Comparison of ENCODE assay signal across 10 mouse cellular contexts in genomic region chr5:138694496-138695167, GRCm38 (mm10). TPM values are rescaled to one million over a fixed set of nuclear protein-coding genes. Genes with fewer than 3 reads are reported as not detected.
A peak's percentile ranks its signal among the peaks of the same experiment; 100 is the strongest.
DNase-seq lines count a peak whose midpoint lies in the region; ATAC-seq and TF ChIP-seq lines count a peak whose summit lies in the region.
"Had no signal": no experiment of that assay in that cellular context is flagged by ENCODE, and none has a peak within 500 bp of the region (broad histone marks: within the 10 kb centered on the region; RNA-seq: fewer than 3 reads in every experiment).

No protein-coding gene starts in this region.

- TF ChIP-seq RAD21 in MEL (IDR thresholded peaks at IDR 0.05; ENCODE audit: low read depth, low read length): no peak

- no peak for TF ChIP-seq CTCF in MEL (IDR thresholded peaks at IDR 0.05 in 2 of 3, conservative IDR thresholded peaks at IDR 0.05 in 1 of 3; ENCODE audit: control insufficient read depth in 1 of 3, insufficient read depth in 1 of 3, low read depth in 2 of 3, low read length in 3 of 3, poor library complexity in 1 of 3, severe bottlenecking in 1 of 3)

- peak; percentile 25 to 56; a peak in 2 of 4 replicates for TF ChIP-seq EP300 in MEL (IDR thresholded peaks at IDR 0.05; ENCODE audit: low read depth in 1 of 2, low read length in 2 of 2)

- 61% methylated on average over 4 of the region's 4 CpGs for WGBS in midbrain, embryonic 15.5 days
- WGBS in hindbrain, embryonic 12.5 days: 63% methylated on average over 4 of the region's 4 CpGs

- peaks cover 0 to 5% of the 10 kb centered on the region in 2 experiments; a peak in 1 of 4 replicates for H3K36me3 ChIP-seq in MEL (ENCODE audit: control insufficient read depth in 1 of 2, insufficient read depth in 2 of 2, low read length in 2 of 2)
- H3K36me3 ChIP-seq in midbrain, embryonic 15.5 days (replicated peaks): no peaks in the 10 kb centered on the region
- no peaks in the 10 kb centered on the region for H3K36me3 ChIP-seq in hindbrain, embryonic 12.5 days
- H3K36me3 ChIP-seq: embryonic facial prominence, embryonic 13.5 days; lung, embryonic 15.5 days had no signal

- no peaks in the 10 kb centered on the region for H3K79me2 ChIP-seq in MEL (ENCODE audit: control insufficient read depth, insufficient read depth, low read length, poor library complexity)

- peaks cover 8 to 10% of the 10 kb centered on the region in 2 experiments for H3K4me1 ChIP-seq in MEL (ENCODE audit: control insufficient read depth in 1 of 2, insufficient read depth in 2 of 2, low read length in 2 of 2)
- H3K4me1 ChIP-seq in midbrain, embryonic 15.5 days: no peaks in the 10 kb centered on the region
- H3K4me1 ChIP-seq in hindbrain, embryonic 12.5 days: 0 out of 2 replicates have a peak, but pooled peaks cover 3% of the 10 kb centered on the region
- H3K4me1 ChIP-seq: embryonic facial prominence, embryonic 13.5 days; lung, embryonic 15.5 days had no signal

- H3K9me3 ChIP-seq in MEL (replicated peaks; ENCODE audit: insufficient read depth, low read length): no peaks in the 10 kb centered on the region
- no peaks in the 10 kb centered on the region for H3K9me3 ChIP-seq in midbrain, embryonic 15.5 days
- no peaks in the 10 kb centered on the region for H3K9me3 ChIP-seq in hindbrain, embryonic 12.5 days (replicated peaks)
- H3K9me3 ChIP-seq: embryonic facial prominence, embryonic 13.5 days; lung, embryonic 15.5 days had no signal

- no peak overlapping the region for H3K4me2 ChIP-seq in midbrain, embryonic 15.5 days
- no peak overlapping the region for H3K4me2 ChIP-seq in hindbrain, embryonic 12.5 days (replicated peaks)
- H3K4me2 ChIP-seq: embryonic facial prominence, embryonic 13.5 days; lung, embryonic 15.5 days had no signal

- no peak for ATAC-seq in midbrain, embryonic 15.5 days (replicated peaks)
- ATAC-seq in hindbrain, embryonic 12.5 days (ENCODE audit: low FRiP score): no peak

- H3K27ac ChIP-seq in MEL (ENCODE audit: control insufficient read depth, low read depth, low read length): no peak overlapping the region; the same call in 1 of the 2 replicates
- no peak overlapping the region for H3K27ac ChIP-seq in midbrain, embryonic 15.5 days
- no peak overlapping the region for H3K27ac ChIP-seq in hindbrain, embryonic 12.5 days
- H3K27ac ChIP-seq: embryonic facial prominence, embryonic 13.5 days; lung, embryonic 15.5 days had no signal

- H3K4me3 ChIP-seq in MEL (ENCODE audit: control insufficient read depth in 1 of 2, insufficient read depth in 1 of 2, low read depth in 2 of 2, low read length in 2 of 2): no peak overlapping the region
- no peak overlapping the region for H3K4me3 ChIP-seq in midbrain, embryonic 15.5 days
- H3K4me3 ChIP-seq in hindbrain, embryonic 12.5 days: no peak overlapping the region
- H3K4me3 ChIP-seq: embryonic facial prominence, embryonic 13.5 days; lung, embryonic 15.5 days had no signal

- no peak for TF ChIP-seq POLR2A in MEL (IDR thresholded peaks at IDR 0.05; ENCODE audit: control insufficient read depth in 1 of 2, insufficient read depth in 1 of 2, low read depth in 1 of 2, low read length in 2 of 2, poor library complexity in 1 of 2)

- peak; percentile 4 to 11 for DNase-seq in heart, adult 9 months (ENCODE audit: low spot score in 2 of 2)
- no peak for DNase-seq in heart, adult 8-10 months (ENCODE audit: low spot score)
- peak; percentile 37 for DNase-seq in MEL (ENCODE audit: low read depth, low spot score)
- peak; percentile 24 for DNase-seq in gastrocnemius, postnatal 10 days
- DNase-seq in right cerebral cortex, postnatal 14 days: peak; percentile 36
- DNase-seq in urinary bladder, postnatal 10 days (ENCODE audit: low spot score): no peak

- H3K9ac ChIP-seq in MEL (ENCODE audit: control insufficient read depth, low read depth, low read length, poor library complexity, severe bottlenecking): no peak overlapping the region
- no peak overlapping the region for H3K9ac ChIP-seq in midbrain, embryonic 15.5 days
- no peak overlapping the region for H3K9ac ChIP-seq in hindbrain, embryonic 12.5 days
- H3K9ac ChIP-seq: embryonic facial prominence, embryonic 13.5 days; lung, embryonic 15.5 days had no signal

- no peaks in the 10 kb centered on the region for H3K27me3 ChIP-seq in MEL (ENCODE audit: control insufficient read depth in 1 of 2, insufficient read depth in 2 of 2, low read length in 2 of 2)
- no peaks in the 10 kb centered on the region for H3K27me3 ChIP-seq in midbrain, embryonic 15.5 days (replicated peaks)
- H3K27me3 ChIP-seq in hindbrain, embryonic 12.5 days: no peaks in the 10 kb centered on the region
- H3K27me3 ChIP-seq: embryonic facial prominence, embryonic 13.5 days; lung, embryonic 15.5 days had no signal

TF ChIP-seq in MEL, 35 proteins besides CTCF, POLR2A, EP300 and RAD21:
- TF ChIP-seq MAFK (IDR thresholded peaks at IDR 0.05; ENCODE audit: borderline replicate concordance, low read depth, low read length): peak; percentile 83
- TF ChIP-seq SMC3 (IDR thresholded peaks at IDR 0.05; ENCODE audit: low read depth, low read length): no peak
- 0 out of 2 replicates have a peak, but pooled peaks have one; percentile 21 for TF ChIP-seq TCF12 (IDR thresholded peaks at IDR 0.05; ENCODE audit: low read depth, low read length)
- no peak for TF ChIP-seq NRF1 (IDR thresholded peaks at IDR 0.05; ENCODE audit: insufficient read depth, low read depth, low read length, poor library complexity, severe bottlenecking)
- TF ChIP-seq MAX (IDR thresholded peaks at IDR 0.05; ENCODE audit: low read length): no peak
- no peak for TF ChIP-seq CHD1 (IDR thresholded peaks at IDR 0.05; ENCODE audit: low read depth, low read length)
- TF ChIP-seq E2F4 (IDR thresholded peaks at IDR 0.05; ENCODE audit: borderline replicate concordance, low read depth, low read length): no peak
- TF ChIP-seq MYC (IDR thresholded peaks at IDR 0.05; ENCODE audit: low read depth, low read length): no peak
- no peak for TF ChIP-seq ZKSCAN1 (IDR thresholded peaks at IDR 0.05; ENCODE audit: low read depth, low read length)
- TF ChIP-seq TAL1 (IDR thresholded peaks at IDR 0.05; ENCODE audit: low read length): no peak
- TF ChIP-seq ZMIZ1 (IDR thresholded peaks at IDR 0.05; ENCODE audit: low read depth, low read length): no peak
- TF ChIP-seq KAT2A (conservative IDR thresholded peaks at IDR 0.05; ENCODE audit: low read depth, low read length): no peak
- no peak for TF ChIP-seq ZC3H11A (IDR thresholded peaks at IDR 0.05; ENCODE audit: low read depth, low read length)
- no peak for TF ChIP-seq RCOR1 (IDR thresholded peaks at IDR 0.05; ENCODE audit: low read depth, low read length)
- TF ChIP-seq ETS1 (IDR thresholded peaks at IDR 0.05; ENCODE audit: low read depth, low read length): peak; percentile 49
- TF ChIP-seq ZNF384 (IDR thresholded peaks at IDR 0.05; ENCODE audit: low read depth, low read length): no peak
- no peak for TF ChIP-seq SIN3A (IDR thresholded peaks at IDR 0.05; ENCODE audit: low read length)
- TF ChIP-seq MYB (IDR thresholded peaks at IDR 0.05; ENCODE audit: low read depth, low read length): no peak
- no peak for TF ChIP-seq POLR2AphosphoS2 (IDR thresholded peaks at IDR 0.05; ENCODE audit: low read length)
- TF ChIP-seq POLR2AphosphoS5 (IDR thresholded peaks at IDR 0.05; ENCODE audit: borderline replicate concordance, low read depth, low read length): no peak

RNA-seq across cellular contexts. Expression of gene Fam20c, which starts 59.7 kb away (rescaled TPM):
- 10 to 100 TPM; 11.6 to 16.9 (median 14.3) TPM for total RNA-seq in heart, adult 8-10 months (2022)
- not detected in 2 replicates for total RNA-seq in MEL (2012; rRNA removed)
- not detected for polyA plus RNA-seq in MEL (2012; ENCODE audit: insufficient read depth in 1 of 2, insufficient read length in 2 of 2, low read depth in 1 of 2, low replicate concordance in 2 of 2, missing spikeins in 1 of 2)
- total RNA-seq in gastrocnemius, postnatal 10 days (2021): 10 to 100 TPM; 29.2 to 41.6 TPM
- 57.9 and 65.4 TPM in 2 replicates for polyA plus RNA-seq in midbrain, embryonic 15.5 days (2015; fragmentation: Nextera tagmentation; extraction: Ambion mirVana)
- 44.1 and 45.8 TPM in 2 replicates for polyA plus RNA-seq in hindbrain, embryonic 12.5 days (2016; fragmentation: Nextera tagmentation; extraction: Ambion mirVana)

Comparison
In these comparisons a context has a peak if more than half of its experiments do, and no peak if none do; other contexts are left out.
1. DNase-seq: peak in heart, adult 9 months (2 of 2), MEL (single experiment), gastrocnemius, postnatal 10 days (single experiment) and right cerebral cortex, postnatal 14 days (single experiment); none in heart, adult 8-10 months (single experiment) and urinary bladder, postnatal 10 days (single experiment).
2. RNA of gene Fam20c, which starts 59.7 kb away (total RNA-seq): 29.2 to 41.6 TPM in gastrocnemius, postnatal 10 days and 11.6 to 16.9 TPM in heart, adult 8-10 months; not detected in MEL; every median in the first group is over 10 times any median in the second.